Mouse (Mus musculus) embryo, embryonic 9.5 days (tissue): ENCODE results near the gene Olfr726.
A peak's percentile ranks its signal among the peaks of the same experiment; 100 is the strongest.

Experiments
- DNase-seq: peaks from one replicate; pipeline ENCODE4 v3.0.0-alpha.2; 2017; ENCODE audit errors: extremely low spot score

Olfr726 gene

GRCm38 (mm10) chr14:50090853-50091252, at the start of gene Olfr726:
Gene Olfr726 (minus strand): TSS chr14:50090953.
- DNase-seq, result no peak

- no peak for DNase-seq
These were observed 32.1 kb upstream of the Olfr726 start, which contains the start of gene Olfr727 for GRCm38 (mm10) chr14:50122886-50123285. Gene Olfr727 (plus strand): TSS chr14:50123186.

GRCm38 (mm10) chr14:50062733-50063104, 28.0 kb downstream of the Olfr726 start:
- DNase-seq, result no peak

- peak; percentile 86 for DNase-seq
These were observed 28.6 kb downstream of the Olfr726 start for GRCm38 (mm10) chr14:50061955-50062732.

GRCm38 (mm10) chr14:50061590-50061954, 29.2 kb downstream of the Olfr726 start:
- no peak for DNase-seq

GRCm38 (mm10) chr14:50061179-50061578, 29.6 kb downstream of the Olfr726 start:
- DNase-seq, result peak; percentile 58

GRCm38 (mm10) chr14:50040275-50040674, 50.5 kb downstream of the Olfr726 start, which contains the start of gene Olfr725:
Gene Olfr725 (minus strand): TSS chr14:50040375.
- no peak for DNase-seq
